Mouse (Mus musculus): ENCODE results near the gene Cd320. TPM values are rescaled to one million over a fixed set of nuclear protein-coding genes. Genes with fewer than 3 reads are reported as not detected.
"Not testable (repeated sequence)": the region's sequence is repeated elsewhere in the genome, so short reads cannot be mapped to it uniquely, and the experiment has no call there.

The Cd320 gene
- polyA plus RNA-seq, 1 experiment from 2014 or later, result 12.1 TPM

- ATAC-seq (ENCODE audit: low read depth), result no peak
- no peak overlapping the region; the same call in 1 of the 2 replicates for H3K9ac ChIP-seq (ENCODE audit: low read depth, low read length)
- H3K4me1 ChIP-seq (ENCODE audit: control insufficient read depth, low read depth, low read length), result peaks cover 45% of the 10 kb centered on the region
- no peaks in the 10 kb centered on the region for H3K27me3 ChIP-seq (ENCODE audit: control insufficient read depth, insufficient read depth, low read depth, low read length)
- no peak overlapping the region for H3K27ac ChIP-seq (ENCODE audit: low read length)
- no peaks in the 10 kb centered on the region for H3K9me3 ChIP-seq (replicated peaks; ENCODE audit: control insufficient read depth, low read length)
- WGBS (ENCODE audit: insufficient replicate concordance), result 70% methylated on average over 1 of the region's 1 CpGs
- H3K4me3 ChIP-seq (ENCODE audit: low read depth, low read length), result peak overlapping the region; percentile 10; the same call in 1 of the 2 replicates
- H3K4me2 ChIP-seq (ENCODE audit: low read depth, low read length), result peak overlapping the region; percentile 82; the same call in 1 of the 2 replicates
- H3K36me3 ChIP-seq (ENCODE audit: control insufficient read depth, insufficient read depth), result peaks cover 28% of the 10 kb centered on the region
These were observed 20.4 kb upstream of the Cd320 start for GRCm38 (mm10) chr17:33822436-33822959.

- peak overlapping the region; percentile 87 for H3K4me3 ChIP-seq (ENCODE audit: low read depth, low read length)
- H3K4me1 ChIP-seq (ENCODE audit: control insufficient read depth, low read depth, low read length), result peaks cover 43% of the 10 kb centered on the region
- WGBS (ENCODE audit: insufficient replicate concordance), result 56% methylated on average over 8 of the region's 8 CpGs
- not testable (repeated sequence) for H3K9me3 ChIP-seq (replicated peaks; ENCODE audit: control insufficient read depth, low read length); ATAC-seq (ENCODE audit: low read depth); H3K27me3 ChIP-seq (ENCODE audit: control insufficient read depth, insufficient read depth, low read depth, low read length)
- peak overlapping the region; percentile 50; the same call in 1 of the 2 replicates for H3K27ac ChIP-seq (ENCODE audit: low read length)
- H3K36me3 ChIP-seq (ENCODE audit: control insufficient read depth, insufficient read depth), result peaks cover 28% of the 10 kb centered on the region
- H3K9ac ChIP-seq (ENCODE audit: low read depth, low read length), result peak overlapping the region; percentile 76
- H3K4me2 ChIP-seq (ENCODE audit: low read depth, low read length), result peak overlapping the region; percentile 82
These were observed 19.7 kb upstream of the Cd320 start for GRCm38 (mm10) chr17:33823171-33823570.

DNA sequence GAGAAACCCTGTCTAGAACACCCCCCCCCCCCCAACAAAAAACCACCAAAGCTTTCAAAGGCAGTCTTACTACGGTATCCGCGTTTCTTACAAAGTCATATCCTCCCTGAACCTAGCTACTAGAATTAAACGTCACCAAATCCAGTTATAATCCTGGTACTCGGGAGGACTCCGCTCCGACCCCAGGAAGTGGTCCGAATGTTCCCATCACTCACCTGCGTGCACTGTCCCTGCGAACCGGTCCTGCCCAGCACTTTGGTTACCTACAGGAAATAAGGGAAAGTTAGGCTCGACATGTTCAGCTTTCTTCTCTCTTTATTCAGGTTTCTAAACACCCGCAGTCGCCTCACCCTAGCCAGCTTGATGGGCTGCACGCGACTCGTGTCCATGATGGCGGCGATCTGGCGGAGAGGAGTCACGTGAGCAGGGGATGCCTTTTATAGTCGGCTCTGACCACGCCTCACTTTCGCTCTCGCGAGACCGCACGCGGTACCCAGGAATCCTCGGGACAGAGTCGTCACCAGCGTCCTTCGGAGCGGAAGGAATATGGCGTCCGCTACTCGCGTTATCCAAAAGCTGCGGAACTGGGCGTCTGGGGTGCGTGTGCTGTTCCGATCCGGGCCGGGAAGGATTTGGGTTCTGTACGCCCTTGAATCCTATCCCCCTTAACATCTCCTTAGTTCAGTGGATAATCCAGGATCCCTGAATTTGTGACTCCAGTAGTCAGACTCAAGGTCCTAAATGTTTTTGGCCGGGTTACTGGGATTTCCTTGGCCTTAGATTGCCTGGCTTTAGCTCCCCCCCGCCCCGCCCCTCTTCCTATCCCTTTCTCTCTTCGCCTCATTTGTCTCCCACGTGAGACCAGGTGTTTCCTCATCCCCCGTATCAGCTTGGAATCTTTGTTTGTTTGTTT lies 18.6 kb upstream of the Cd320 start, which contains the start of the genes Rps28 and Ndufa7:
Rps28 (minus strand) TSS at position 479 of the 913 bp plus-strand sequence.
Ndufa7 (plus strand) TSS at position 489 of the 913 bp plus-strand sequence.
- Histone ChIP-seq H3K4me3 (ENCODE audit: low read depth, low read length) (peak within 1 kb of the TSS; percentile 87), H3K4me2 (ENCODE audit: low read depth, low read length) (peak within 1 kb of the TSS; percentile 84), H3K27ac (ENCODE audit: low read length) (peak within 1 kb of the TSS; percentile 84), H3K4me1 (ENCODE audit: control insufficient read depth, low read depth, low read length) (peaks cover 36% of the 10 kb centered on the region), H3K27me3 (ENCODE audit: control insufficient read depth, insufficient read depth, low read depth, low read length) (no peaks in the 10 kb centered on the region), H3K36me3 (ENCODE audit: control insufficient read depth, insufficient read depth) (peaks cover 28% of the 10 kb centered on the region), H3K9ac (ENCODE audit: low read depth, low read length) (peak within 1 kb of the TSS; percentile 84), H3K9me3 (replicated peaks; ENCODE audit: control insufficient read depth, low read length) (no peaks in the 10 kb centered on the region)
- under 1% methylated on average over 51 of the region's 51 CpGs for WGBS (ENCODE audit: insufficient replicate concordance)
- ATAC-seq (ENCODE audit: low read depth), result peak; percentile 91

DNA sequence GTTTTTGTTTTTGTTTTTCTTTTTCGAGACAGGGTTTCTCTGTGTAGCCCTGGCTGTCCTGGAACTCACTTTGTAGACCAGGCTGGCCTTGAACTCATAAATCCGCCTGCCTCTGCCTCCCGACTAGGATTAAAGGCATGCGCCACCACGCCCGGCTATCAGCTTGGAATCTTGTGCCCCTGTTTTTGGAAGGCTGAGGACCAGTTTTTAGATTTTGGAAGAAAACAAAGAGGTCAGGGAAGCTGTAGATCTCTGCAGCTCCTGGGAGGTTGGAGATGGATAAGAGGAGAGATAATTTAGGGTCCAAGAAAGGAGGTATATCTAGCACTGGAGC lies 17.9 kb upstream of the Cd320 start:
- Histone ChIP-seq H3K4me2 (ENCODE audit: low read depth, low read length) (peak overlapping the region; percentile 84), H3K4me1 (ENCODE audit: control insufficient read depth, low read depth, low read length) (peaks cover 36% of the 10 kb centered on the region), H3K9ac (ENCODE audit: low read depth, low read length) (peak overlapping the region; percentile 84), H3K36me3 (ENCODE audit: control insufficient read depth, insufficient read depth) (peaks cover 27% of the 10 kb centered on the region), H3K4me3 (ENCODE audit: low read depth, low read length) (peak overlapping the region; percentile 87), H3K27ac (ENCODE audit: low read length) (peak overlapping the region; percentile 84)
- H3K27me3 ChIP-seq (ENCODE audit: control insufficient read depth, insufficient read depth, low read depth, low read length); H3K9me3 ChIP-seq (replicated peaks; ENCODE audit: control insufficient read depth, low read length); ATAC-seq (ENCODE audit: low read depth): not testable (repeated sequence)
- 3% methylated on average over 6 of the region's 6 CpGs for WGBS (ENCODE audit: insufficient replicate concordance)

DNA sequence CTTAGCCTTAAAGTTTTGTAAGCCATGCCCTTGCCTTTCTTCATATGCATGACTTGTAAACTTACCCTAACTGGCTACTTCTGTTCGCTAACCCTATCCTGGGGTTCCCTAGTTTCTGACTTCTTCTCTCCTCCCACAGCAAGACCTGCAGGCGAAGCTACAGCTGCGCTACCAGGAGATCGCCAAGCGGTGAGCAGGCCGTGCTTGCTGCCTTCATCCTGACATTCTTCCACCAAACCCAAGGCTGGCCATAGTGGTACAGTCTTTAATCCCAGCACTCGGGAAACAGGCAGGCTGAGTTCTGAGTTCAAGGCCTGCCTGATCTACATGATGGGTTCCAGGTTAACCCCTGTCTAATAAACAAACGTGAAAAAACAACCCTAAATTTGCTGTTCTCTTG lies 17.4 kb upstream of the Cd320 start:
- Histone ChIP-seq H3K27ac (ENCODE audit: low read length) (no peak overlapping the region), H3K9ac (ENCODE audit: low read depth, low read length) (no peak overlapping the region; the same call in 1 of the 2 replicates), H3K4me1 (ENCODE audit: control insufficient read depth, low read depth, low read length) (peaks cover 36% of the 10 kb centered on the region), H3K36me3 (ENCODE audit: control insufficient read depth, insufficient read depth) (peaks cover 29% of the 10 kb centered on the region), H3K4me2 (ENCODE audit: low read depth, low read length) (peak overlapping the region; percentile 84), H3K27me3 (ENCODE audit: control insufficient read depth, insufficient read depth, low read depth, low read length) (no peaks in the 10 kb centered on the region), H3K9me3 (replicated peaks; ENCODE audit: control insufficient read depth, low read length) (no peaks in the 10 kb centered on the region), H3K4me3 (ENCODE audit: low read depth, low read length) (peak overlapping the region; percentile 87)
- no peak for ATAC-seq (ENCODE audit: low read depth)
- WGBS (ENCODE audit: insufficient replicate concordance), result 73% methylated on average over 8 of the region's 8 CpGs

GRCm38 (mm10) chr17:33826850-33827249 lies 16.0 kb upstream of the Cd320 start:
- H3K9me3 ChIP-seq (replicated peaks; ENCODE audit: control insufficient read depth, low read length), result no peaks in the 10 kb centered on the region
- H3K36me3 ChIP-seq (ENCODE audit: control insufficient read depth, insufficient read depth), result peaks cover 22% of the 10 kb centered on the region
- no peaks in the 10 kb centered on the region for H3K27me3 ChIP-seq (ENCODE audit: control insufficient read depth, insufficient read depth, low read depth, low read length)
- no peak overlapping the region for H3K4me3 ChIP-seq (ENCODE audit: low read depth, low read length)
- no peak overlapping the region for H3K27ac ChIP-seq (ENCODE audit: low read length)
- H3K9ac ChIP-seq (ENCODE audit: low read depth, low read length), result no peak overlapping the region
- ATAC-seq (ENCODE audit: low read depth), result no peak
- peaks cover 35% of the 10 kb centered on the region for H3K4me1 ChIP-seq (ENCODE audit: control insufficient read depth, low read depth, low read length)
- H3K4me2 ChIP-seq (ENCODE audit: low read depth, low read length), result no peak overlapping the region
- under 1% methylated on average over 3 of the region's 3 CpGs for WGBS (ENCODE audit: insufficient replicate concordance)

DNA sequence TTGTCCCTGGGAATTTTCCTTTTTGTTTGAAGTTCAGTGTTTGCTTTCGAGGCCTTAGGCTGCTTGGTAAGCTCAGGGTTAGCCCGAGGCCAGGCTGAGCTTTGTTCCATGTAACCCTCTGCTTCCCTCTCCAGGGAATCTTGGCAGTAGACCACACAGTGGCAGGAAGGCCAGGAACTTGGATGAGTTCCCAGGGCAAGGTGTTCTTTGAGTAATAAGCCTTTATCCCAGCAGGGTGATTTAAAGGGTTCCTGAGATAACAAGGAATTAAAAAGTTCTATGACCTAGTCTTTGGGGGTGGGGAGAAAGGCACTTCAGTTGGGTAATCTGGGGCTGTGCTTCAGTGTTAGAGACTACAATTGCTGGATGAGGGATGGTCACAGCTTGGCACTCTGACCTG lies 14.0 kb upstream of the Cd320 start:
- H3K36me3 ChIP-seq (ENCODE audit: control insufficient read depth, insufficient read depth), result peaks cover 12% of the 10 kb centered on the region

DNA sequence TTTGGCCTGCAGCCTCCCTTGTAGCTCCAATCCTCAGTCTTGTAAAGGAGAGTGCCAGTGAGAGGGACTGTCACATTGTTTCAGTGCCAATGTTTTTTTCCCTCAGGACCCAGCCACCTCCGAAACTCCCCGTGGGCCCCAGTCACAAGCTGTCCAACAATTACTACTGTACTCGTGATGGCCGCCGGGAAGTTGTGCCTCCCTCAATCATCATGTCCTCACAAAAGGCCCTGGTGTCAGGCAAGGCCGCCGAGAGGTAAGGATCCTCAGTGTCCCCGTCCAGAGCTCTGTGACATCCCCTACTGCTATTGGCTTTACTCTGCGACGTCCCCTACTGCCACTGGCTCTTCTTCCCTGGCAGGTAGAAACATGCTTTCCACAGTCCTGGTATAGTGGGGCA lies 13.3 kb upstream of the Cd320 start:
- WGBS (ENCODE audit: insufficient replicate concordance), result 79% methylated on average over 10 of the region's 10 CpGs
- Histone ChIP-seq H3K4me1 (ENCODE audit: control insufficient read depth, low read depth, low read length) (peaks cover 18% of the 10 kb centered on the region), H3K4me2 (ENCODE audit: low read depth, low read length) (no peak overlapping the region), H3K36me3 (ENCODE audit: control insufficient read depth, insufficient read depth) (peaks cover 15% of the 10 kb centered on the region), H3K4me3 (ENCODE audit: low read depth, low read length) (no peak overlapping the region), H3K27ac (ENCODE audit: low read length) (peak overlapping the region; percentile 55; the same call in 1 of the 2 replicates), H3K9me3 (replicated peaks; ENCODE audit: control insufficient read depth, low read length) (no peaks in the 10 kb centered on the region), H3K27me3 (ENCODE audit: control insufficient read depth, insufficient read depth, low read depth, low read length) (no peaks in the 10 kb centered on the region), H3K9ac (ENCODE audit: low read depth, low read length) (no peak overlapping the region)
- ATAC-seq (ENCODE audit: low read depth), result no peak

More for the DNA sequence above, 14.0 kb upstream of the Cd320 start:
- H3K4me2 ChIP-seq (ENCODE audit: low read depth, low read length), result no peak overlapping the region
- H3K9me3 ChIP-seq (replicated peaks; ENCODE audit: control insufficient read depth, low read length), result no peaks in the 10 kb centered on the region
- WGBS (ENCODE audit: insufficient replicate concordance), result 63% methylated on average over 2 of the region's 2 CpGs
- H3K4me1 ChIP-seq (ENCODE audit: control insufficient read depth, low read depth, low read length), result peaks cover 18% of the 10 kb centered on the region
- peak overlapping the region; percentile 55 for H3K27ac ChIP-seq (ENCODE audit: low read length)
- peak; percentile 48 for ATAC-seq (ENCODE audit: low read depth)
- no peaks in the 10 kb centered on the region for H3K27me3 ChIP-seq (ENCODE audit: control insufficient read depth, insufficient read depth, low read depth, low read length)
- H3K4me3 ChIP-seq (ENCODE audit: low read depth, low read length), result no peak overlapping the region
- H3K9ac ChIP-seq (ENCODE audit: low read depth, low read length), result no peak overlapping the region

DNA sequence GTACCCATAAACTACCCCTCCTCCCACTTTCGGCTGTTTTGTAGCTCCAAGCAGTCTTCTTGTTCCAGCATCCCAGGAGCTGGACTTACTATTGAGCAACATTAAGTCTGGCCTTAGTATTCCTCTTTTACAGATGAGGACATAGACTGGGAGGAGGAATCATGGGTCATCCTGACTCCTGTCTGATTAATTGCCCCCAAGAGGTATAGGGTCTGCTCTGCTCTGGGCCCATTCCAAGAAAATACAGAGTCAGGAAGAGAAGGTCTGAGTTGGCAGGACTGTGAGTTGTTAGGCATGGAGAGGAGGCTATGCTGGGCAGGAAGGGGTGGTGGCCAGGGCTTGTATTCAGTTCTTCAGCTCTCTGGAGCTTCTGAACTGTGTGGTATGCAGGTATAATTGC lies 1.3 kb downstream of the Cd320 start:
- Histone ChIP-seq H3K9ac (ENCODE audit: low read depth, low read length) (no peak overlapping the region), H3K4me3 (ENCODE audit: low read depth, low read length) (no peak overlapping the region)
- 52% methylated on average over 1 of the region's 1 CpGs for WGBS (ENCODE audit: insufficient replicate concordance)

More for the DNA sequence above, 1.3 kb downstream of the Cd320 start:
- no peak for ATAC-seq (ENCODE audit: low read depth)
- Histone ChIP-seq H3K36me3 (ENCODE audit: control insufficient read depth, insufficient read depth) (no peaks in the 10 kb centered on the region), H3K9me3 (replicated peaks; ENCODE audit: control insufficient read depth, low read length) (no peaks in the 10 kb centered on the region), H3K4me1 (ENCODE audit: control insufficient read depth, low read depth, low read length) (peaks cover 7% of the 10 kb centered on the region), H3K4me2 (ENCODE audit: low read depth, low read length) (no peak overlapping the region), H3K27ac (ENCODE audit: low read length) (no peak overlapping the region), H3K27me3 (ENCODE audit: control insufficient read depth, insufficient read depth, low read depth, low read length) (no peaks in the 10 kb centered on the region)
